Mouse (Mus musculus) stomach, embryonic 15.5 days (tissue): ENCODE data around the gene Stxbp6. TPM values are rescaled to one million over a fixed set of nuclear protein-coding genes. Genes with fewer than 3 reads are reported as not detected.
"Not testable (repeated sequence)": the region's sequence is repeated elsewhere in the genome, so short reads cannot be mapped to it uniquely, and the experiment has no call there.

Experiments
- ATAC-seq: fragments of 200-750 bp; cut with Nextera tagmentation; 2 replicates; pipeline ENCODE4 v1.8.0; 2017; ENCODE audit warnings: low read depth, moderate number of reproducible peaks, moderate TSS enrichment; ENCODE audit not compliant: insufficient read depth, low FRiP score
- H3K27ac ChIP-seq: fragments of 300-500 bp; sonication (generic); 2 replicates; pipeline ENCODE4 v1.5.1; 2015; ENCODE audit warnings: mild to moderate bottlenecking, inconsistent platforms
- H3K27me3 ChIP-seq: fragments of 300-500 bp; sonication (generic); replicated peaks from 2 replicates; pipeline ENCODE4 v1.6.1; 2015; ENCODE audit warnings: inconsistent platforms
- H3K36me3 ChIP-seq: fragments of 300-500 bp; sonication (generic); 2 replicates; pipeline ENCODE4 v1.6.1; 2015; ENCODE audit warnings: inconsistent platforms
- H3K4me1 ChIP-seq: fragments of 300-500 bp; sonication (generic); 2 replicates; pipeline ENCODE4 v1.6.1; 2015; ENCODE audit warnings: inconsistent platforms
- H3K4me2 ChIP-seq: fragments of 300-500 bp; sonication (generic); 2 replicates; pipeline ENCODE4 v1.6.1; 2015; ENCODE audit warnings: mild to moderate bottlenecking, inconsistent platforms
- H3K4me3 ChIP-seq: fragments of 300-500 bp; sonication (generic); replicated peaks from 2 replicates; pipeline ENCODE4 v1.5.1; 2015; ENCODE audit warnings: inconsistent platforms
- H3K9ac ChIP-seq: fragments of 300-500 bp; sonication (generic); 2 replicates; pipeline ENCODE4 v1.6.1; 2015; ENCODE audit warnings: inconsistent platforms
- H3K9me3 ChIP-seq: fragments of 300-500 bp; sonication (generic); 2 replicates; pipeline ENCODE4 v1.6.1; 2016; ENCODE audit warnings: inconsistent platforms
- WGBS: fragments of 180-500 bp; shearing (Covaris S2); methylation state at CpG from one replicate; pipeline ENCODE4 v1.1.7; 2015; 5-methylcytosine and 5-hydroxymethylcytosine counted together
- polyA plus RNA-seq: library from polyadenylated mRNA; unstranded; fragments of >200 nt; fragmentation: Nextera tagmentation; extraction: Ambion mirVana; gene quantifications from 2 replicates; pipeline ENCODE4 v1.2.1, GENCODE M21; 2015

Stxbp6 gene
- 19.2 and 29.1 TPM in 2 replicates for polyA plus RNA-seq

DNA sequence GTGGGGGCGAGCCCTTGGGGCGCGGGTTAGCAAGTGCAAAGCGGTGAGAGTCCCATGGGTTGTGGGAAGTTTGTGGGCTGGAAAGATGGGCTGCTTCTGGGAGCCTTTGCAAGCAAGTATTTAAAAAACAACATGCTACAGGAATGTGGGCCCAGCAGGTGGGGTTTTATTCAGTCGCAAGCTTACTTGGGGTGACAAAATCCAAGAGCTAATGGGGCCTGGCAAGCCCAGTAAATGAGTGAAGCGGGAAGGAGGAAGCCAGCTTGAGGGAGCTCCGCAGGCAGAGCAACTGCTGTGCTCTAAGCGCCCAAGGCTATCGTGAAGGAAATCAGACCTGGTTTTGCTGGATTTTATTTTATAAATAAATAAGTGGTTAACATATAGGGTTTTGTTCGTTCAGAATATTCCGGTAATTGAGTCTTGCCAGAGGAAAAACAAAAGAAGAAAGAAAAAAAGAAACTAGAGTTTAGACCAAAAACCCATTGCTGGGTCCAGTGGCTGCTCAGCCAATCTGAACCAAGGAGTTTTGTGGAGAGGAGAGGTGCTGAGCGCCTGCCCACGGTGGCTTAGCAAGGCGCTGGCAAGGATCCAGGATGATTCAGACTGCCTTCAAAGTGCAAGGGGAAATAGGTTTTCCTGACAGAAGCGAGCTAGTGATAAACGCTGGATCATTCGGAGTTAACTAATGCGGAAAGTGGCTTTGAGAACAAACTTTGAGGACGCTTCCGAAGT is at the start of gene Stxbp6:
Stxbp6 (minus strand) TSS at position 99 of the 732 bp plus-strand sequence.
- H3K9ac ChIP-seq = peak within 1 kb of the TSS; percentile 59
- no peaks in the 10 kb centered on the region for H3K9me3 ChIP-seq
- H3K36me3 ChIP-seq = no peaks in the 10 kb centered on the region
- 1% methylated on average over 20 of the region's 20 CpGs for WGBS
- H3K4me1 ChIP-seq = 0 out of 2 replicates have a peak, but pooled peaks cover 3% of the 10 kb centered on the region
- peak within 1 kb of the TSS; percentile 90 for H3K27ac ChIP-seq
- H3K27me3 ChIP-seq = no peaks in the 10 kb centered on the region
- peak within 1 kb of the TSS; percentile 64 for H3K4me3 ChIP-seq
- ATAC-seq = peak; percentile 64; the same call in 1 of the 2 replicates
- peak within 1 kb of the TSS; percentile 98 for H3K4me2 ChIP-seq

DNA sequence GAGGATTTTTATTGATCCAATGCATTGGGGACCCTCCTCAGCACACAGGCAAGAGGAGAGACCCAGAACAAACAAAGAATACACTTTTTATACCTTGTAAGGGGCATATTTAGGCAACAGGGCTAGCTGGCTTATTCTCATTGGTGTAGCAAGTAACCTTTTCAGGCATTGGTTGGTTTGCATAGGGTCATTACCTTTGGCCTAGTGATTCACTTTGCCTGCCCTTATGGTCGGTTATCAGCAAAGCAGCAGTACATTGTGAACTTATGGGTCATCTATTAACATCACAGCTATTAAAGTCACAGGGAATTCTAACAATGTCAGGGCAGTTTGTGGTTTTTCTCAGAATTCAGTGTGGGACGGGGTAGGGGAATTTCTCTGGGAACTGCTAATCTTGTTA is 28.4 kb upstream of the Stxbp6 start:
- H3K36me3 ChIP-seq, H3K4me3 ChIP-seq, H3K27ac ChIP-seq, H3K4me1 ChIP-seq, H3K27me3 ChIP-seq, ATAC-seq, H3K9me3 ChIP-seq, H3K9ac ChIP-seq, H3K4me2 ChIP-seq: not testable (repeated sequence)
- 59% methylated on average over 2 of the region's 2 CpGs for WGBS

DNA sequence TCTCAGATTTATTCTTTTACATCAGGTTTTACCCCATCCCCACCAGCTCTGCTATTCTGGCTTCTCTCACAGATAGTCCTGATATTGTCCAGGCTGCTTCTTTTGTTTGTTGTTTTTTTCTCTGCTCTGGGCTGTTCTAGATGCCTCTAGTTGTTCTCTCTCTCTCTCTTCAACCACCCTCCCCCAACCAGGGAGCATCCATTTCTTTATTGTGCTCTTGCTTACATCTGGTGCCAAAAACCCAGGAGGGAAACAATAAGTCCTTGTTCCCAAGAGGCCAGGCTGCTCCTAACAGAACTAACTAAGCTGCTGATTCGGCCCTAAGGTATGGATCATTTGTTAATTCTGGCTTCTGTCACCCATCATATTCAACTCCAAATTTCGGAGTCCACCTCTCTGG is 19.2 kb upstream of the Stxbp6 start:
- Histone ChIP-seq H3K4me3 (no peak overlapping the region), H3K27ac (no peak overlapping the region), H3K9ac (no peak overlapping the region), H3K27me3 (no peaks in the 10 kb centered on the region), H3K4me2 (no peak overlapping the region), H3K9me3 (no peaks in the 10 kb centered on the region), H3K4me1 (no peaks in the 10 kb centered on the region), H3K36me3 (no peaks in the 10 kb centered on the region)
- WGBS = 59% methylated on average over 2 of the region's 2 CpGs
- ATAC-seq = no peak

DNA sequence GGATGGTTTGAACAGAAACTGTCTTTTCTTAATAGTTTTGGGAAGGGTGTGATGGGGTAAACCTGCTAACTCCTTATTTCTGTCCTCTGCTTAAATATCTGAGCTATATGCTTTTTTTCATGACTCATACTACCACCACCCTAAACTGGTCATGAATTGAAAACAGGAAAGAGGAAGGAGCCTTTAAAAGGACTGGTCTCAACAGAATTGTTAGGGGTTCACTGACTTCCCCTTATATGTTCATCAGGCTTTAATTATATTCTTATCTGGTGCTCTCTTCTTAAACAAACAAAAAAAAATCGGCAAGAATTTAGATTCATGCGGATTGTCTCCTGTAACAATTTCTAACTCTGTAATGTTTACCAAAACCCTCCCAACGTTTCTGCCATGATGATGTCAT is 17.9 kb upstream of the Stxbp6 start:
- Histone ChIP-seq H3K36me3 (no peaks in the 10 kb centered on the region), H3K4me1 (no peaks in the 10 kb centered on the region), H3K4me3 (no peak overlapping the region), H3K4me2 (no peak overlapping the region), H3K9ac (no peak overlapping the region), H3K27me3 (no peaks in the 10 kb centered on the region), H3K27ac (no peak overlapping the region), H3K9me3 (no peaks in the 10 kb centered on the region)
- WGBS = 43% methylated on average over 3 of the region's 3 CpGs
- no peak for ATAC-seq

DNA sequence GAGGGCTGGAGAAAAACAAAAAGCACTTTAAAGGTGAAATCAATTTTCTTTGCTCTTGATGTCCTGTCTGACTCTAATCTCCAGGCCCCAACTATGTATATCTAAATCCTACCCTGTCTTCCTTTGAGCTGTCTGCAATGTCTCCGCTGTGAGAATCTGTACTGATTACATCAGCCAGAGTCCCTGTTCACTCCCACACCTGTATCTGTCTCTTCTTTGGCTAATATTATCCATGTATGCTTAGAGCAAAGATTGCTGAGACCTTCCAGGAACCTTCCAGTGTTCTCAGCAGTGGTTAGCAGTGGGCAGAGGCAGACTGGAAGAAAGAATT is 8.6 kb upstream of the Stxbp6 start:
- Histone ChIP-seq H3K4me1 (no peaks in the 10 kb centered on the region), H3K9me3 (no peaks in the 10 kb centered on the region), H3K27ac (no peak overlapping the region), H3K4me2 (no peak overlapping the region), H3K4me3 (no peak overlapping the region), H3K9ac (no peak overlapping the region), H3K36me3 (no peaks in the 10 kb centered on the region), H3K27me3 (no peaks in the 10 kb centered on the region)
- WGBS = 27% methylated on average over 1 of the region's 1 CpGs
- no peak for ATAC-seq

DNA sequence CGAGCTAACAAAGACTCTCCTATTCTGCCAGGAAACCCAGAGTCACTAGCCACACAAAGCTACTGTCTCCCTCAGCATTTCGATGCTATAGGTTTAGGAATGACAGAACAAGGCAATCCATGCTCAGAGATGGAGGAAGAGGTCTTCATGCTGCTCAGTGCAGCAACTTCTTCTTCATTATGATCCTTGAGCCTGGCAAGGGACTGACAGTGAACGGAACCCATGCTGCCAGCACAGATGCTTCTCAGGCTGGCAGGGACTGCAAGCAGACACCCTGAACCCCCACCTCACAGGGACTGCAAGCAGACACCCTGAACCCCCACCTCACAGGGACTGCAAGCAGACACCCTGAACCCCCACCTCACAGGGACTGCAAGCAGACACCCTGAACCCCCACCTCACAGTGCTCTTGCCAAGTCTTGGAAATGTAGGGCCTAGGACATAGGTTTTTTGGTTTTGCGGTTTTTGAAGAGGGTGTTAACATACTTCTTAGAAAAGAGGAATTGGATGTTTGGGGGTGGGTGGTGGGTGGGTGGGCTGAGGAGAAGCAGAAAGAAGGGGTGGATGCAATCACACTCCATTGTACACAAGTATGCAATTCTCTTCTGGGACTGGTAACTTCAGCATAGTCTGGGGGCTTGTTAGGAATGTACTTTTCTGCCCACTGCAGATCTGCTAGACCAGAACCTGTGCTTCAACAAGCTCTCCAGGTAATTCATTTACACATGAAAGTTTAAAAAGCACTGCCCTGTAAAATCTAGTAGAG is 8.1 kb upstream of the Stxbp6 start:
- no peaks in the 10 kb centered on the region for H3K36me3 ChIP-seq
- H3K4me2 ChIP-seq = no peak overlapping the region
- no peaks in the 10 kb centered on the region for H3K27me3 ChIP-seq
- no peaks in the 10 kb centered on the region for H3K4me1 ChIP-seq
- ATAC-seq = no peak
- H3K4me3 ChIP-seq = no peak overlapping the region
- no peak overlapping the region for H3K27ac ChIP-seq
- WGBS = 67% methylated on average over 4 of the region's 4 CpGs
- H3K9me3 ChIP-seq = no peaks in the 10 kb centered on the region
- H3K9ac ChIP-seq = no peak overlapping the region

DNA sequence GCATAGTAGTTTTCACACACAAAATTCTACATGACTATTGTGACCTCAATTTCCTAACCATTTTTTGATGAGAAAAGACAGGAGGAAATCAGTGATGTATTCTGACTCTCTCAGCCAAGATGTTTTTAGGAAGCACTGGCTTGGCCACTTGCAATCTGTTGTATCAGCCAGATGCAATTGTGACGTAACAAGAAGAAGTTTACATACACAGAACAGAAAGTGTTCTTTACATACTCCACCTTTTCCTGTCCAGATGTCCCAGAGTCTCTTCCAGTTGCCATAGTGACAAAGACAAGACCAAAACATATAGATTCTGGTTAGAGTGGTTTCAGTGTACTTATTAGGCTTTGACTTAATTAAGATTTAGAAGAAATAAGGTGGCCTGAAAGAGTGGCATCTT is 7.1 kb upstream of the Stxbp6 start:
- Histone ChIP-seq H3K4me3 (no peak overlapping the region), H3K27me3 (no peaks in the 10 kb centered on the region), H3K4me1 (no peaks in the 10 kb centered on the region), H3K9me3 (no peaks in the 10 kb centered on the region), H3K27ac (no peak overlapping the region), H3K9ac (no peak overlapping the region), H3K36me3 (no peaks in the 10 kb centered on the region), H3K4me2 (no peak overlapping the region)
- 33% methylated on average over 1 of the region's 1 CpGs for WGBS
- no peak for ATAC-seq

DNA sequence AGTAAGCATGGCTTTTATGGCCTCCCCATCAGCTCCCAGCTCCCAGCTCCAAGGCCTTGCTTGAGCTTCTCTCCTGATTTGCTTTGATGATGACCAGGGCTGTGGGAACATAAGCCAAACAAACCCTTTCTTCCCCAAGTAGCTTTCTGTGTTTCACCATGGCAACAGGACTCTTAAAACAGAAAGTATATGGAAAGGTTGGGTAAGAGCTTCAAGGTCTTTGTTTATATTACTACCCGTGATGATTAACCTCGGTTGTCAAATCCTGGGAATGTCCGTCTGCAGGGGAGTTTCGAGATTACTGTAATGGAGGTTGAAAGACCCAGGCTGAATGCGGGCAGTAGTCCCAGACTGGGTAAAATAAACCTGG is 6.2 kb upstream of the Stxbp6 start:
- no peaks in the 10 kb centered on the region for H3K9me3 ChIP-seq
- no peaks in the 10 kb centered on the region for H3K27me3 ChIP-seq
- H3K4me1 ChIP-seq = no peaks in the 10 kb centered on the region
- H3K27ac ChIP-seq = peak overlapping the region; percentile 16; the same call in 1 of the 2 replicates
- no peak overlapping the region for H3K9ac ChIP-seq
- H3K4me2 ChIP-seq = no peak overlapping the region
- H3K36me3 ChIP-seq = no peaks in the 10 kb centered on the region
- no peak overlapping the region for H3K4me3 ChIP-seq
- 33% methylated on average over 5 of the region's 5 CpGs for WGBS
- peak; percentile 52; the same call in 1 of the 2 replicates for ATAC-seq

DNA sequence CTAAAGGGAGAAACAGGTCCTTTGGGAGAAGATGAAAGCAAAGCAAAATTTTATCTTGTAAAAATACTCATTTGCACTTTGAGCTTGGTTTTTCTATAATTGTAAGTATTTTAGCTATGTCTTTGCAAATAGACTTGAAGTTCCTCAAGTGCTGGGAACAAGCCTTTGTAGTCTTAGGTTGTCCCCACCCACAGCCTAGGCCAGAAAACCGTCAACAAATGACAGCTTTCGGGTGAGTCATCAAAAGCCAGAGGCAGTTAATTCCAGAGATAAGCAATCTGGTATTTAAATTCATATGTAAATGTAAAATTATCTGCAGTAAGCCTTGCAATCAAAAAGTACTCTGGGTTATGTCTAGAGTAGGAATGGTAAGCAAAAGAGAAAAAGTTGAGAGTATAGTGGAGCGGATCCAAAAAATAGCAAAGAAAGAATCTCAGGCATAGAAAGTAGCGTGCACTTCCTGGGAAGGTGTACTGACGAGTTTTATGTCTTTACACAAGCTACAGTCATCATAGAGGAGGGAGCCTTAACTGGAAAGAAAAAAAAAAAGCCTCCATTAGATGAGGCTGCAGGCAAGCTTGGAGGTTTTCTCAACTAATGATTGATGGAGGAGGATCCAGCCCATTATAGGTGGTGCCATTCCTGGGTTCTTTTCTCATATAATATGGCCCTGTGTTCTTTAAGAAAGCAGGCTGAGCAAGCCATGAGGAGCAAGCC is 5.7 kb upstream of the Stxbp6 start:
- Histone ChIP-seq H3K9ac (no peak overlapping the region), H3K27me3 (no peaks in the 10 kb centered on the region), H3K9me3 (no peaks in the 10 kb centered on the region), H3K4me2 (no peak overlapping the region), H3K4me3 (no peak overlapping the region), H3K4me1 (0 out of 2 replicates have a peak, but pooled peaks cover 3% of the 10 kb centered on the region), H3K27ac (no peak overlapping the region), H3K36me3 (no peaks in the 10 kb centered on the region)
- no peak; the same call in 1 of the 2 replicates for ATAC-seq
- WGBS = 53% methylated on average over 5 of the region's 5 CpGs

DNA sequence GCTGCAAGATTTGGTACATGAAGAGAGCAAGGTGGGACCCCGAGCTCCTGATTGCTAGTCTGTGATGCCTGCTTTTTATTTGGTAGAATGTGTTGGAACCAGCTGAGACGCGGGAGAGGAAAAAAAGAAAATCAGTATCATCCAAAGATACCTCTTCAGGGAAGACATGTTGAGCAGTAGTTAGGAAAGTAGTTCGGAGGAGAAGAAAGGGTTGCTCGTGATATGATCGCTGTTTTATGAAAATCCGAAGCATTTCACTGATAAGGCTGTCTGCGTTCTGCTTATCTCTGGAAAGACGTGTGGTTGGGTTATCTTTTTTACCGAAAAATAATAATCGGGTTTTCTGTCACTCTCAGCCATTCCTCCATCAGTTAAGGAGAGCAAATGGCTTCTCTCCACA is 1.1 kb upstream of the Stxbp6 start:
- H3K27ac ChIP-seq = no peak overlapping the region
- 0 out of 2 replicates have a peak, but pooled peaks cover 3% of the 10 kb centered on the region for H3K4me1 ChIP-seq
- no peaks in the 10 kb centered on the region for H3K36me3 ChIP-seq
- ATAC-seq = no peak
- H3K4me3 ChIP-seq = no peak overlapping the region
- H3K9ac ChIP-seq = no peak overlapping the region
- H3K9me3 ChIP-seq = no peaks in the 10 kb centered on the region
- no peaks in the 10 kb centered on the region for H3K27me3 ChIP-seq
- 54% methylated on average over 11 of the region's 11 CpGs for WGBS
- H3K4me2 ChIP-seq = peak overlapping the region; percentile 98

DNA sequence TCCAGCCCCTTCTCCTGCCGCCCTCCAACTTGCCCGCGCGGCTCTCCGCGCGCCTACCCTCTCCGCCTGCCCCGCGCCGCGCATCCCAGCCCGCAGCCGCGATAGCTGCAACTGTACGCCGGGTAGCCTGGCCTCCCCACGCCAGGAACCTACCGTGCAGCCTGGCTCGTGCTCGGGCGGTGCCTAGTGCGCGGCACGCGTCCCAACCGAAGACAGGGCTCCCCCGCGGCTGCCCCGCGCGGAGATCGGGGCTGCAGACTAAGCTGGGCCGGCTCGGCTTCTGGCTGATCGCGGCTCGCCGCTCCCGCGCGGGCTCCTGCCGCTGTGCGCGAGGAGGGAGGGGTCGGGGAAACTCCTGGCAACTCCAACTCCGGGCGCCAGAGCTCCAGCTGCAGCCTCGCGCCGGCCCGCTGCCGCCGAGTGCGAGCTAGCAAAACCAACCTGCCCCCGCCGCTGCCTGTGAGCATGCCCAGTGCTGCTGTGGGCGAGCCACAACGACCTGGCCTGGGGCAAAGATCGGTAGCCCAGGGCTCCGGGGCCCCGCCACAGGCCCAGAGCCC is 387 bp downstream of the Stxbp6 start:
- H3K9ac ChIP-seq = peak overlapping the region; percentile 59
- H3K4me3 ChIP-seq = peak overlapping the region; percentile 64
- H3K36me3 ChIP-seq = no peaks in the 10 kb centered on the region
- H3K9me3 ChIP-seq = no peaks in the 10 kb centered on the region
- H3K27me3 ChIP-seq = no peaks in the 10 kb centered on the region
- H3K4me2 ChIP-seq = peak overlapping the region; percentile 98
- 0 out of 2 replicates have a peak, but pooled peaks cover 3% of the 10 kb centered on the region for H3K4me1 ChIP-seq
- under 1% methylated on average over 60 of the region's 62 CpGs for WGBS
- peak overlapping the region; percentile 90 for H3K27ac ChIP-seq
- ATAC-seq = peak; percentile 69
